Mouse (Mus musculus) midbrain, embryonic 13.5 days (tissue): ENCODE measurements at regions not wholly inside any gene's neighbourhood (a gene's known extent, or its start where the extent isn't known, plus 50 kb on each side); places are given as distances from the start of the nearest gene placed in this dataset.
A peak's percentile ranks its signal among the peaks of the same experiment; 100 is the strongest.

ENCODE experiments used
- ATAC-seq: fragments of 200-750 bp; cut with Nextera tagmentation; 2 replicates; pipeline ENCODE4 v1.8.0; 2017; ENCODE audit warnings: mild to moderate bottlenecking, moderate TSS enrichment, moderate library complexity
- H3K27ac ChIP-seq: fragments of 300-500 bp; sonication (generic); 2 replicates; pipeline ENCODE4 v1.5.1; 2015; ENCODE audit warnings: inconsistent platforms, mild to moderate bottlenecking, moderate library complexity
- H3K27me3 ChIP-seq: fragments of 300-500 bp; sonication (generic); 2 replicates; pipeline ENCODE4 v1.6.1; 2015; ENCODE audit warnings: mild to moderate bottlenecking, inconsistent platforms
- H3K36me3 ChIP-seq: fragments of 300-500 bp; sonication (generic); 2 replicates; pipeline ENCODE4 v1.6.1; 2015; ENCODE audit warnings: mild to moderate bottlenecking, inconsistent platforms
- H3K4me1 ChIP-seq: fragments of 300-500 bp; sonication (generic); replicated peaks from 2 replicates; pipeline ENCODE4 v1.6.1; 2015; ENCODE audit warnings: inconsistent platforms
- H3K4me2 ChIP-seq: fragments of 300-500 bp; sonication (generic); replicated peaks from 2 replicates; pipeline ENCODE4 v1.6.1; 2015; ENCODE audit warnings: moderate library complexity, mild to moderate bottlenecking, inconsistent platforms
- H3K4me3 ChIP-seq: fragments of 300-500 bp; sonication (generic); replicated peaks from 2 replicates; pipeline ENCODE4 v1.5.1; 2015; ENCODE audit warnings: mild to moderate bottlenecking, inconsistent platforms
- H3K9ac ChIP-seq: fragments of 300-500 bp; sonication (generic); replicated peaks from 2 replicates; pipeline ENCODE4 v1.6.1; 2015; ENCODE audit warnings: mild to moderate bottlenecking, inconsistent platforms
- H3K9me3 ChIP-seq: fragments of 300-500 bp; sonication (generic); 2 replicates; pipeline ENCODE4 v1.6.1; 2016; ENCODE audit warnings: mild to moderate bottlenecking, inconsistent platforms
- WGBS: fragments of 180-500 bp; shearing (Covaris S2); methylation state at CpG from one replicate; pipeline ENCODE4 v1.1.7; 2015; 5-methylcytosine and 5-hydroxymethylcytosine counted together

GRCm38 (mm10) chr5:42656460-42656859, 576.5 kb upstream of the Cpeb2 start:
- WGBS = 71% methylated on average over 3 of the region's 3 CpGs
- H3K9ac ChIP-seq = no peak overlapping the region
- ATAC-seq = peak; percentile 45; the same call in 1 of the 2 replicates

GRCm38 (mm10) chr5:42659994-42660393, 573.0 kb upstream of the Cpeb2 start:
- H3K27ac ChIP-seq = no peak overlapping the region
- no peak overlapping the region for H3K4me2 ChIP-seq
- no peaks in the 10 kb centered on the region for H3K36me3 ChIP-seq
- 45% methylated on average over 4 of the region's 4 CpGs for WGBS
- H3K4me3 ChIP-seq = no peak overlapping the region
- H3K27me3 ChIP-seq = no peaks in the 10 kb centered on the region
- no peaks in the 10 kb centered on the region for H3K9me3 ChIP-seq
- H3K9ac ChIP-seq = no peak overlapping the region
- ATAC-seq = no peak
- no peaks in the 10 kb centered on the region for H3K4me1 ChIP-seq

More at GRCm38 (mm10) chr5:42656460-42656859, 576.5 kb upstream of the Cpeb2 start:
- Histone ChIP-seq H3K36me3 (no peaks in the 10 kb centered on the region), H3K27ac (no peak overlapping the region), H3K9me3 (no peaks in the 10 kb centered on the region), H3K4me2 (no peak overlapping the region), H3K27me3 (no peaks in the 10 kb centered on the region), H3K4me3 (no peak overlapping the region), H3K4me1 (no peaks in the 10 kb centered on the region)

GRCm38 (mm10) chr5:42679617-42680016, 553.4 kb upstream of the Cpeb2 start:
- Histone ChIP-seq H3K9ac (no peak overlapping the region), H3K27me3 (no peaks in the 10 kb centered on the region), H3K36me3 (no peaks in the 10 kb centered on the region), H3K9me3 (no peaks in the 10 kb centered on the region), H3K4me1 (no peaks in the 10 kb centered on the region), H3K4me3 (no peak overlapping the region), H3K4me2 (no peak overlapping the region), H3K27ac (no peak overlapping the region)
- WGBS = 92% methylated on average over 5 of the region's 5 CpGs
- no peak for ATAC-seq

GRCm38 (mm10) chr5:42685356-42686057, 547.5 kb upstream of the Cpeb2 start:
- no peaks in the 10 kb centered on the region for H3K36me3 ChIP-seq
- peak; percentile 80 for ATAC-seq
- 61% methylated on average over 5 of the region's 5 CpGs for WGBS
- H3K9me3 ChIP-seq = no peaks in the 10 kb centered on the region
- peaks cover 5% of the 10 kb centered on the region; the same call in 1 of the 2 replicates for H3K4me1 ChIP-seq
- H3K4me2 ChIP-seq = no peak overlapping the region
- H3K27me3 ChIP-seq = no peaks in the 10 kb centered on the region
- no peak overlapping the region for H3K4me3 ChIP-seq
- H3K9ac ChIP-seq = no peak overlapping the region
- H3K27ac ChIP-seq = no peak overlapping the region

- H3K4me2 ChIP-seq = no peak overlapping the region
- no peak overlapping the region for H3K9ac ChIP-seq
- H3K27me3 ChIP-seq = no peaks in the 10 kb centered on the region
- H3K4me1 ChIP-seq = peaks cover 5% of the 10 kb centered on the region; the same call in 1 of the 2 replicates
- H3K9me3 ChIP-seq = no peaks in the 10 kb centered on the region
- no peaks in the 10 kb centered on the region for H3K36me3 ChIP-seq
- ATAC-seq = no peak
- H3K4me3 ChIP-seq = no peak overlapping the region
- no peak overlapping the region for H3K27ac ChIP-seq
Measured at GRCm38 (mm10) chr5:42687176-42687575, 545.8 kb upstream of the Cpeb2 start.
